Mouse (Mus musculus): ENCODE measurements around the gene Gzmn. TPM values are rescaled to one million over a fixed set of nuclear protein-coding genes. Genes with fewer than 3 reads are reported as not detected.
"Not testable (repeated sequence)": the region's sequence is repeated elsewhere in the genome, so short reads cannot be mapped to it uniquely, and the experiment has no call there.

Gzmn gene
- polyA plus RNA-seq (2015; fragmentation: Nextera tagmentation; extraction: Ambion mirVana): not detected in 2 replicates

GRCm38 (mm10) chr14:56174499-56174898, at the start of gene Gzmn:
Gene Gzmn (minus strand): TSS chr14:56174599.
- DNase-seq (ENCODE audit: low spot score): no peak

- no peak for DNase-seq (ENCODE audit: low spot score)
Measured at GRCm38 (mm10) chr14:56211317-56211716, 36.9 kb upstream of the Gzmn start, which contains the start of gene Gzmf. Gene Gzmf (minus strand): TSS chr14:56211417.

- no peak for DNase-seq (ENCODE audit: low spot score)
Measured at GRCm38 (mm10) chr14:56205613-56206012, 31.2 kb upstream of the Gzmn start.

GRCm38 (mm10) chr14:56205021-56205420, 30.6 kb upstream of the Gzmn start:
- peak; percentile 61 for DNase-seq (ENCODE audit: low spot score)

GRCm38 (mm10) chr14:56203975-56204374, 29.6 kb upstream of the Gzmn start:
- peak; percentile 52 for DNase-seq (ENCODE audit: low spot score)

- no peak for DNase-seq (ENCODE audit: low spot score)
Measured at GRCm38 (mm10) chr14:56186946-56187345, 12.5 kb upstream of the Gzmn start.

- no peak for DNase-seq (ENCODE audit: low spot score)
Measured at GRCm38 (mm10) chr14:56186521-56186920, 12.1 kb upstream of the Gzmn start.

GRCm38 (mm10) chr14:56177651-56178050, 3.3 kb upstream of the Gzmn start:
- peak; percentile 16 for DNase-seq (ENCODE audit: low spot score)

GRCm38 (mm10) chr14:56173396-56173795, 1.0 kb downstream of the Gzmn start:
- DNase-seq (ENCODE audit: low spot score): no peak

GRCm38 (mm10) chr14:56172744-56173143, 1.7 kb downstream of the Gzmn start:
- DNase-seq (ENCODE audit: low spot score): no peak

GRCm38 (mm10) chr14:56168009-56168408, 6.4 kb downstream of the Gzmn start:
- DNase-seq (ENCODE audit: low spot score): no peak

- DNase-seq (ENCODE audit: low spot score): no peak
Measured at GRCm38 (mm10) chr14:56162109-56162508, 12.3 kb downstream of the Gzmn start.

GRCm38 (mm10) chr14:56159479-56159878, 14.9 kb downstream of the Gzmn start, which contains the start of gene Gzmg:
Gene Gzmg (minus strand): TSS chr14:56159579.
- not testable (repeated sequence) for DNase-seq (ENCODE audit: low spot score)

GRCm38 (mm10) chr14:56155340-56155739, 19.1 kb downstream of the Gzmn start:
- DNase-seq (ENCODE audit: low spot score): no peak

- DNase-seq (ENCODE audit: low spot score): not testable (repeated sequence)
Measured at GRCm38 (mm10) chr14:56133675-56134074, 40.7 kb downstream of the Gzmn start.

- DNase-seq (ENCODE audit: low spot score): not testable (repeated sequence)
Measured at GRCm38 (mm10) chr14:56132508-56132907, 41.9 kb downstream of the Gzmn start, which contains the start of gene Gzmd. Gene Gzmd (minus strand): TSS chr14:56132608.

- DNase-seq (ENCODE audit: low spot score): no peak
Measured at GRCm38 (mm10) chr14:56128341-56128740, 46.1 kb downstream of the Gzmn start.

GRCm38 (mm10) chr14:56123516-56123915, 50.9 kb downstream of the Gzmn start:
- DNase-seq (ENCODE audit: low spot score): no peak

- no peak for DNase-seq (ENCODE audit: low spot score)
Measured at GRCm38 (mm10) chr14:56120525-56120924, 53.9 kb downstream of the Gzmn start, which contains the start of gene Gzme. Gene Gzme (minus strand): TSS chr14:56120625.
